Mouse (Mus musculus) hindbrain, embryonic 13.5 days (tissue): ENCODE results near the gene Glrb. TPM values are rescaled to one million over a fixed set of nuclear protein-coding genes. Genes with fewer than 3 reads are reported as not detected.

Experiments used
- ATAC-seq: fragments of 200-750 bp; cut with Nextera tagmentation; 2 replicates; pipeline ENCODE4 v1.8.0; 2017; ENCODE audit warnings: moderate TSS enrichment; ENCODE audit not compliant: low FRiP score
- H3K27ac ChIP-seq: fragments of 300-500 bp; sonication (generic); 2 replicates; pipeline ENCODE4 v1.5.1; 2015; ENCODE audit warnings: inconsistent platforms, mild to moderate bottlenecking, moderate library complexity
- H3K27me3 ChIP-seq: fragments of 300-500 bp; sonication (generic); 2 replicates; pipeline ENCODE4 v1.6.1; 2015; ENCODE audit warnings: mild to moderate bottlenecking, inconsistent platforms
- H3K36me3 ChIP-seq: fragments of 300-500 bp; sonication (generic); 2 replicates; pipeline ENCODE4 v1.6.1; 2015; ENCODE audit warnings: mild to moderate bottlenecking, inconsistent platforms
- H3K4me1 ChIP-seq: fragments of 300-500 bp; sonication (generic); replicated peaks from 2 replicates; pipeline ENCODE4 v1.6.1; 2015; ENCODE audit warnings: inconsistent platforms
- H3K4me2 ChIP-seq: fragments of 300-500 bp; sonication (generic); 2 replicates; pipeline ENCODE4 v1.6.1; 2015; ENCODE audit warnings: inconsistent platforms, mild to moderate bottlenecking, moderate library complexity
- H3K4me3 ChIP-seq: fragments of 300-500 bp; sonication (generic); 2 replicates; pipeline ENCODE4 v1.5.1; 2015; ENCODE audit warnings: mild to moderate bottlenecking, inconsistent platforms
- H3K9ac ChIP-seq: fragments of 300-500 bp; sonication (generic); 2 replicates; pipeline ENCODE4 v1.6.1; 2015; ENCODE audit warnings: mild to moderate bottlenecking, inconsistent platforms
- H3K9me3 ChIP-seq: fragments of 300-500 bp; sonication (generic); 2 replicates; pipeline ENCODE4 v1.6.1; 2016; ENCODE audit warnings: inconsistent platforms
- WGBS: fragments of 180-500 bp; shearing (Covaris S2); methylation state at CpG from one replicate; pipeline ENCODE4 v1.1.7; 2015; 5-methylcytosine and 5-hydroxymethylcytosine counted together
- polyA plus RNA-seq: library from polyadenylated mRNA; unstranded; fragments of >200 nt; fragmentation: Nextera tagmentation; extraction: Ambion mirVana; gene quantifications from 2 replicates; pipeline ENCODE4 v1.2.1, GENCODE M21; 2015

Gene Glrb
- polyA plus RNA-seq, 1 experiment from 2014 or later = 23.9 TPM

GRCm38 (mm10) chr3:80874690-80875353 lies 38.6 kb downstream of the Glrb start:
- Histone ChIP-seq H3K4me2 (no peak overlapping the region), H3K27me3 (no peaks in the 10 kb centered on the region), H3K9me3 (no peaks in the 10 kb centered on the region), H3K4me3 (no peak overlapping the region), H3K9ac (no peak overlapping the region), H3K27ac (no peak overlapping the region), H3K4me1 (0 out of 2 replicates have a peak, but pooled peaks cover 3% of the 10 kb centered on the region), H3K36me3 (no peaks in the 10 kb centered on the region; the same call in 1 of the 2 replicates)
- no peak for ATAC-seq
- WGBS = 74% methylated on average over 7 of the region's 7 CpGs

GRCm38 (mm10) chr3:80874081-80874480 lies 39.4 kb downstream of the Glrb start:
- Histone ChIP-seq H3K4me1 (0 out of 2 replicates have a peak, but pooled peaks cover 3% of the 10 kb centered on the region), H3K9ac (no peak overlapping the region), H3K4me3 (no peak overlapping the region), H3K27me3 (no peaks in the 10 kb centered on the region), H3K36me3 (no peaks in the 10 kb centered on the region; the same call in 1 of the 2 replicates), H3K4me2 (no peak overlapping the region), H3K27ac (no peak overlapping the region), H3K9me3 (no peaks in the 10 kb centered on the region)
- ATAC-seq = no peak
- WGBS = 62% methylated on average over 5 of the region's 5 CpGs

- H3K4me2 ChIP-seq = no peak overlapping the region
- 83% methylated on average over 1 of the region's 1 CpGs for WGBS
Measured at GRCm38 (mm10) chr3:80871472-80872171, 41.8 kb downstream of the Glrb start.

GRCm38 (mm10) chr3:80867328-80867727 lies 46.1 kb downstream of the Glrb start:
- WGBS = 91% methylated on average over 3 of the region's 3 CpGs
- no peaks in the 10 kb centered on the region for H3K9me3 ChIP-seq
- H3K4me3 ChIP-seq = no peak overlapping the region
- H3K27ac ChIP-seq = no peak overlapping the region
- no peaks in the 10 kb centered on the region for H3K4me1 ChIP-seq
- no peak overlapping the region for H3K4me2 ChIP-seq
- no peak overlapping the region for H3K9ac ChIP-seq
- H3K36me3 ChIP-seq = no peaks in the 10 kb centered on the region; the same call in 1 of the 2 replicates
- no peaks in the 10 kb centered on the region for H3K27me3 ChIP-seq
- ATAC-seq = no peak

More at GRCm38 (mm10) chr3:80871472-80872171, 41.8 kb downstream of the Glrb start:
- Histone ChIP-seq H3K9ac (no peak overlapping the region), H3K27me3 (no peaks in the 10 kb centered on the region), H3K9me3 (no peaks in the 10 kb centered on the region), H3K36me3 (no peaks in the 10 kb centered on the region; the same call in 1 of the 2 replicates), H3K27ac (no peak overlapping the region), H3K4me3 (no peak overlapping the region), H3K4me1 (0 out of 2 replicates have a peak, but pooled peaks cover 3% of the 10 kb centered on the region)
- ATAC-seq = no peak

- Histone ChIP-seq H3K27ac (no peak overlapping the region), H3K9me3 (no peaks in the 10 kb centered on the region), H3K27me3 (no peaks in the 10 kb centered on the region), H3K9ac (no peak overlapping the region), H3K36me3 (peaks cover 14% of the 10 kb centered on the region; the same call in 1 of the 2 replicates), H3K4me3 (no peak overlapping the region), H3K4me2 (no peak overlapping the region), H3K4me1 (no peaks in the 10 kb centered on the region)
- 95% methylated on average over 3 of the region's 3 CpGs for WGBS
- ATAC-seq = no peak
Measured at GRCm38 (mm10) chr3:80852912-80853507, 60.5 kb downstream of the Glrb start.

- no peak for ATAC-seq
- H3K4me3 ChIP-seq = no peak overlapping the region
- no peak overlapping the region for H3K27ac ChIP-seq
- H3K4me2 ChIP-seq = no peak overlapping the region
- H3K9ac ChIP-seq = no peak overlapping the region
- 84% methylated on average over 10 of the region's 10 CpGs for WGBS
- peaks cover 14% of the 10 kb centered on the region; the same call in 1 of the 2 replicates for H3K36me3 ChIP-seq
- no peaks in the 10 kb centered on the region for H3K9me3 ChIP-seq
- H3K27me3 ChIP-seq = no peaks in the 10 kb centered on the region
- no peaks in the 10 kb centered on the region for H3K4me1 ChIP-seq
Measured at GRCm38 (mm10) chr3:80850947-80851346, 62.5 kb downstream of the Glrb start.

GRCm38 (mm10) chr3:80845634-80846033 lies 67.8 kb downstream of the Glrb start:
- Histone ChIP-seq H3K27me3 (no peaks in the 10 kb centered on the region), H3K4me2 (no peak overlapping the region), H3K9ac (no peak overlapping the region), H3K36me3 (peaks cover 8% of the 10 kb centered on the region; the same call in 1 of the 2 replicates), H3K4me1 (no peaks in the 10 kb centered on the region), H3K9me3 (no peaks in the 10 kb centered on the region), H3K27ac (no peak overlapping the region), H3K4me3 (no peak overlapping the region)
- WGBS = 93% methylated on average over 2 of the region's 2 CpGs
- no peak for ATAC-seq

- Histone ChIP-seq H3K4me1 (no peaks in the 10 kb centered on the region), H3K27me3 (no peaks in the 10 kb centered on the region), H3K4me2 (no peak overlapping the region), H3K27ac (no peak overlapping the region), H3K4me3 (no peak overlapping the region), H3K9me3 (no peaks in the 10 kb centered on the region), H3K36me3 (no peaks in the 10 kb centered on the region), H3K9ac (no peak overlapping the region)
- WGBS = 85% methylated on average over 5 of the region's 5 CpGs
- ATAC-seq = no peak
Measured at GRCm38 (mm10) chr3:80839845-80840244, 73.6 kb downstream of the Glrb start.

- no peaks in the 10 kb centered on the region for H3K4me1 ChIP-seq
- ATAC-seq = no peak
- H3K36me3 ChIP-seq = no peaks in the 10 kb centered on the region
- H3K4me3 ChIP-seq = no peak overlapping the region
- no peak overlapping the region for H3K4me2 ChIP-seq
- no peak overlapping the region for H3K27ac ChIP-seq
- no peaks in the 10 kb centered on the region for H3K27me3 ChIP-seq
- H3K9me3 ChIP-seq = no peaks in the 10 kb centered on the region
- WGBS = 65% methylated on average over 3 of the region's 3 CpGs
- H3K9ac ChIP-seq = no peak overlapping the region
Measured at GRCm38 (mm10) chr3:80837583-80837982, 75.9 kb downstream of the Glrb start.

GRCm38 (mm10) chr3:80823975-80824374 lies 89.5 kb downstream of the Glrb start:
- Histone ChIP-seq H3K36me3 (no peaks in the 10 kb centered on the region), H3K9ac (no peak overlapping the region), H3K27ac (no peak overlapping the region), H3K4me1 (no peaks in the 10 kb centered on the region), H3K9me3 (no peaks in the 10 kb centered on the region), H3K4me3 (no peak overlapping the region), H3K4me2 (no peak overlapping the region), H3K27me3 (no peaks in the 10 kb centered on the region)
- WGBS = 90% methylated on average over 1 of the region's 1 CpGs
- no peak for ATAC-seq

- Histone ChIP-seq H3K9ac (no peak overlapping the region), H3K4me3 (no peak overlapping the region), H3K4me1 (no peaks in the 10 kb centered on the region), H3K27me3 (no peaks in the 10 kb centered on the region), H3K36me3 (no peaks in the 10 kb centered on the region), H3K27ac (no peak overlapping the region), H3K4me2 (no peak overlapping the region), H3K9me3 (no peaks in the 10 kb centered on the region)
- 97% methylated on average over 1 of the region's 1 CpGs for WGBS
- ATAC-seq = no peak
Measured at GRCm38 (mm10) chr3:80818619-80819018, 94.8 kb downstream of the Glrb start.

GRCm38 (mm10) chr3:80813734-80814133 lies 99.7 kb downstream of the Glrb start:
- Histone ChIP-seq H3K27me3 (no peaks in the 10 kb centered on the region), H3K4me1 (no peaks in the 10 kb centered on the region), H3K4me2 (no peak overlapping the region), H3K36me3 (no peaks in the 10 kb centered on the region), H3K9ac (no peak overlapping the region), H3K9me3 (no peaks in the 10 kb centered on the region), H3K4me3 (no peak overlapping the region), H3K27ac (no peak overlapping the region)
- no peak for ATAC-seq
